Mouse (Mus musculus) frontal cortex, postnatal 25 days (tissue): ENCODE results near the gene Nfya.
"Not testable (repeated sequence)": the region's sequence is repeated elsewhere in the genome, so short reads cannot be mapped to it uniquely, and the experiment has no call there.

Source experiments
- DNase-seq, 2 experiments: peaks; one replicate each; pipeline ENCODE4 v3.0.0; 2022; ENCODE audit warnings: low spot score in 2 of 2

Nfya gene

DNA sequence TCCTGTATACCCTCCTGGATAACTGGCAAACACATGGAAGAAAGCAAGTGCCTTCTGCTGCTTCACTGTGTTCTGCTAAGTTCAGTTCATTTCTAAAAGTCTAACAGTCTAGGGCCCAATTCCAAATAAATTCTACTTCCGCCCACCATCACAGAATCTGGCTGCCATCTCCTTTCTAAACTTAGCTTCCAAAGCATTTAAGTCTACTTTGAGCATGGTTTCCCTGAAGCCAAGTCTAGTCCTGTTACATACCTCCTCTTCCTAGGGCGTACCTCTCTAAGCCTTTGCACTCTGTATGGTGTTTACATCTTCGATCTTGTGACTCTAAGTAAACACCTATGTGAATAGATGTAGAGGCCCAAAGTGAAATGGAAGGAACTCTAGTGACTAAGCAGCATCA, 17.1 kb downstream of the Nfya start:
- no peak for DNase-seq

DNA sequence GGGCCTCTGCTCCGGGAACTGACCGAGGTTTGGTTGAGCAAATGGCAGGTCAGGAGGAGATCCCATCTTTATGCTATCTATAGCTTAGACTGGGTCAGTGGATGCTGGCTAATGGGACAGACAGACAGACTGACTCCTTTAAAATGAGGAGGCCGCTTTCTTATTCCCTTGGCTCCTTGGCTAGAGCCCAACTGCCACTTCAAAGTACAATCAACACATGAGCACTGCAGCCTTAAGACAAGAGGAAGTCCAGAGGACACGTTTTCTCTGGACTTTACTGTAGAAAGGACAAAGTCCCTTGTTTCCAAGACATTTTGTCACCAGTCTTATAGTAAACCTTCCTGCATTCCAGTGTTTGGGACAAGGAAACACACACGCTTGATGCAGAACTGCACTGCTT, 18.3 kb downstream of the Nfya start:
- DNase-seq, result no peak

DNA sequence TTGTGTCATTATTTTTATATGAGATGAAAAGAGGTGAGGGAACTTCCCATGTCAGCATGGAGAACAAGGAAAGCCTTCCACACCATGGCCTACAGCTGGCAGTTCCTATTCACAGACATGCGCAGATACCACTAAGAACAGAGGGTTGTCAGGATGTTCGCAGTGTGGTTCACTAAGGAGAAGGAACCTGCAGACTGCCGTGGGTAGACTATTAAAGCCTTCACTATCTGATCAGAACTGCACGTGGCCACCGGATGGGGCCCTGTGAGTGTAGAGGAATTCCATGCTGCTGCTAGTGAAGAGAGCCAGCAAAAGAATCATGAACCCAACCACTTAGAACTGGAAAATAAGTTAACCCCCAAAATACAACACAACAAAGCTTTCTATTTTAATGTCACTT, 20.3 kb downstream of the Nfya start:
- no peak for DNase-seq

DNA sequence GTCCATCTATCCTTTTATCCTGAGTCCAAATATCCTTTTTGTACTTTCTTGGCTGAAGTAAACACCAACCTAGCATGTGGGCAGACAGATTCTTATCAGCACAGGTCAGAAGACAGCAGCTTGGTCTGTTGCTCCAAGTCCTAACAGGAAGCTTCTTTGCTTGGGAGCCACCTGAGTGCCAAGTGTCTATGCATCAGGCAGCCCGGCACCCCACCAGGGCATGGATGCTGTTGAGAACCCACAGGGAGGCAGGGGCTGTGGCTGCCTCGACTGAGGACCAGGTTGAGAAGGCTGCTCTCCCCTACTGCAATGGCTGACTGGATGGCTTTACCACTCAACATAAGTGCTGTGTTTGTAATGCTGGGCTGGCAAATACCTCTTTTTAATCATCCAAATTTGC, 21.0 kb downstream of the Nfya start:
- DNase-seq, result no peak

DNA sequence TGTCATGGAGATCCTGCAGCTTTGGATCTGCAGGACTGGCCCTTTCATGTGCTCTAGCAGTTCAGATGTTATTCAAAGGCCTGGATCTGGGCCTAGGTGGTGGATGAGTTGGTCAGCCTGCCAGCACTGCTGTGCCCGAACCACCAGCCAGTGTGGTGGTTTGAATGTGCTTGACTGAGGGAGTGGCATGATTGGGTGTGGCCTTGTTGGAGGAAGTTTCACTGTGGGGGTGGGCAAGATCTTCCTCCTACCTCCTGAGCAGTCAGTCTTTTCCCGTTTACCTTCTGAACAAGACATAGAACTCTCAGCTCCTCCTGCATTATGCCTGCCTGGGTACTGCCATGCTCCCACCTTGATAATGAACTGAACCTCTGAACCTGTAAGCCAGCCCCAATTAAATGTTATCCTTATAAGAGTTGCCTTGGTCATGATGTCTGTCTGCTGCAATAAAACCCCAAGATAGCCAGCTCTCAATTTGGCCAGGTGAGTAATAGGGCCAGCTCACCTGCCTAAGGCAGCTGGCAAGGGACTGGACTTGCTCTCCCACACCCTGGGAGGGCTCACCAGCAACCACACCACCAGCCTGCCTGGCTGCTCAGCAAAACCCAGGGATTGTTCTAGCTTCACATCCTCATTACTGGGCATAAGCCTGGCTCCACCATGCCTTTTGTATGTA, 23.8 kb downstream of the Nfya start:
- DNase-seq, result no peak

DNA sequence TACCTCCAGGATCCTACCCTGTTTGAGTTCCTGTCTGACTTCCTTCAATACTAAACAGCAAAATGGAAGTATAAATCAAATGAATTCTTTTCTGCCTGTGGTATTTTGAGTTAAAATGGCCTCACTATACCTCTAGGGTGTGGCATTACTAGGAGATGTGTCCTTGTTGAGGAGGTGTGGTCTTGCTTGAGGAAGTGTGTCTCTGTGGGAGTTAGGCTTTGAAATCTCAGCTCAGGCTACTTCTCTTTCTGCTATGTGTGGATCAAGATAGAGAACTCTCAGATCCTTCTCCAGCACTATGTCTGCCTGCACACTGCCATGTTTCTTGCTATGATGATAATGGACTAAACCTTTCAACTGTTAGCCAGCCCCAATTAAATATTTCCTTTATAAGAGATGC, 30.7 kb downstream of the Nfya start:
- DNase-seq, result no peak

DNA sequence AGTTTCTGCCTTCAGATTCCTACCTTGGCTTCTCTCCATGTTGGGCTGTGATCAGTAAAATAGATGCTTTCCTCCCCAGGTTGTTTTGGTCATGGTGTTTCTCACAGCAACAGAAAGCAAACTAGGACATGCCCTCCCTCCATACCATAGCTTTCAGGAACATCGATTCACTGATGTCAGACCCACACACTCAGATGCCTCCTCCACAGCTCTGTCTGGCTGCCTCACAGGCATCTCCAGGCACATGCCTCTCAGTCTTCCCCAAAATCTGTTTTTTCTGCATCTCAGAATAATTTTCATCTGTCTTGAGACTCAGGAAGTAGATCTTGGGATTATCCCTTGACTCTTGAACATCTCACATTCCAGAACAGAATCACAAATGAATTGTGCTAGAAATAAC, 33.6 kb downstream of the Nfya start:
- no peak for DNase-seq

DNA sequence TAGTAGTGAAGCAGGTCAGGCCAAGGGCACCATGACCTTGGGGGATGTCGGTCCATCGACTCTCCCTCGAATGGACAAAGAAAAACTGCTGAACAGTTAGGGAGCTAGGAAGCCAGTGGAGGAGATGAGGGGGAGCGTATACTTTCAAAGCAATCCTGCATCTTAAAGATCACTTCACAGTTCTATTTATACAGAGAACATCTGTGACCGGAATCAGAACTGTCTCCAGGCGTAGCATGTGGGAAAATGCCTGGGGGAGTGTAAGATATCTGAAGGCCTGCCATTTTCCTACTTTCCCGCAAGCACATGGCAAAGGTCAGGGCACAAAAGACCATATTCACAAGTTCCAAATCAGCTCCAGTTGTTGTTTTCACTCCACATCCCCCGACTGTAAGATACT, 36.7 kb downstream of the Nfya start:
- DNase-seq, result no peak

DNA sequence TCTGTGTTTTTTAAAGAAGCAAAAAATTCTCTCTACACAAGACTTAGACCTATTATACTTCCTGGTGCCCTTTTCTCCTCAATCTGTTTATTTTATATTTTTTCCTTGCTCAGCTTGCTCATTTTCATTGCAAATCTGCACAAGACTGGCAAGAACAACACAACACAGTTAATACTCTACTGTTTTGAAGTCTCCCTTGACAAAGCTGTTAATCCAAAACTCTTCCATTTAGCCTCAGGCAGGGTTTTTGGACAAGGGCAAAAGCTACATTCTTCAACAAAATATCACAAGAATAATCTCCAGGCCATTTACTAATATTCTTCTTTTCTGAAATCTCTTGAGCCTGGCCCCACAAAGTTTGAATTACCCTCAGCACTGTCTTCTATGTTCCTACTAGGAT, 38.1 kb downstream of the Nfya start:
- DNase-seq, result no peak

DNA sequence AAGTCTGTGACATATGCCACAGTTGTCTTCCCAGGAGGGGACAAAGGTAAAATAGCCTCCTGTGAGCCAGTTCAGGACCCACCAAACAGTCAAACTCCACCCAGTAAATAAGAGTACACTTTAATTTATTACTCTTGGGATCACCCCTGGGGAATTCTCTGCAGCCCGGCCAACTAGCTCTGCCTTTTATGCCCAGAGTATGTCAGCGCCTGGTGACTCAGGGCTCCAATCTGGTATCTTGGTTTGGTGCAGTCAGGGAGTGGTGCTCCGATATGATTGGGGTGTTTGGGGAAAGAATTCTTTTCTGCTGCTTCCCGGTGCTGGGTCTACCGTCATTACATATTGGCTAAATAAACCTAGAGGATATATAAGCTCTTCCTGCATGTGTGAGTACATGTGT, 42.9 kb downstream of the Nfya start:
- DNase-seq, result no peak

DNA sequence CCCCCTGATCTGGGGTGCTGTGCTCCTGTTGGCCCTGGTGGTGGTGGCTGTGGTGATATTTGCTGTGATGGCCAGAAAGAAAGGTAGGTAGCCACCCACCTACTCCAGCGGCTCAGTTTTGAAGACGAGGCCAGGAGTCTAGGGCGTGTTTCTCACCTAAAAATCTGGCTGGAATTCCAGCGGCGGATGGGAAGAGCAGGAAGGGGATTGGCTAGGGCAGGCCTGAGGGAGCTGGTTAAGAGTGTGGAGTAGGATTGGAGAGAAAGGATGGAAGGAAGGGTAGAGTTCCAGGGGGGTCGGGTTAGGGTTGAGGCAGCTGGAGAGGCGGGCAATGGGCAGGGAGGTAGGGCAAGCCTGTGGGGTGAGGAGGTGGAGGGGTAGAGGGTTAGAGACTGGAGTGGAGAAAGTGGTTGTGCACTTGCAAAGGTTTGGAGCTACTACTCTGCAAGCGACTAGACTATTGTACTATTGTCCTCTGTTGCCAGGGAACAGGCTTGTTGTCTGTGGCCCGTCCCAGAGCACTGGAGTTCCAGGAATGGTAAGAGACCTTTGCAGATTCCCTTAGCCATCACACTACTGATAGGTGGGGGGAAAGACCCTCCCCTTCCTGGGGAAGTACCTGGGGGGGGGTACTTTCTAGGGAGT, 44.1 kb downstream of the Nfya start:
- no peak for DNase-seq

DNA sequence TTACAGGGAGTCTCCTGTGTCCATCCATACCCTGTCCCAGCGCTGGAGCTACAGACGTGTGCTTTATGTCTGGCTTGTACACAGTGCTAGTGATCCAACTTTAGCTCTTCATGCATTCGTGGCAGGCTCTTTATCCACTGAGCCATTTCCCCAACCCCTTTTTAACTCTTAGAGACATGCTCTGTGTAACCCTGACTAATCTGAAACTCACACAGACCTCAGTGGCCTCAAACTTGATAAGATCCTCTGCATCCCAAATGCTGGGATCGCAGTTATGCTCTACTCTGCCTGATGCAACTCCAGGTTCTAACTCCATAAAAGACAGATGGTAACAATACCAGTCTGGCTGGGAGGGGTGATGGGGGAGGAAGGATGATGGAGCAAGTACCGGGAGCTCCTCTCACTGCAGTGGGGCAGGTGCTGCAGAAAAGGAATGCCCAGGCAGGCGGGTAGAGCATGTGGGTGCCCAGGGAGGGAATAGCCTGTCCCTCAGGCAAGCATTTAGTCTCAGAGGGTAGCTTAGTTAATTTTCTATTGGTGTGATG, 46.2 kb downstream of the Nfya start:
- no peak for DNase-seq

DNA sequence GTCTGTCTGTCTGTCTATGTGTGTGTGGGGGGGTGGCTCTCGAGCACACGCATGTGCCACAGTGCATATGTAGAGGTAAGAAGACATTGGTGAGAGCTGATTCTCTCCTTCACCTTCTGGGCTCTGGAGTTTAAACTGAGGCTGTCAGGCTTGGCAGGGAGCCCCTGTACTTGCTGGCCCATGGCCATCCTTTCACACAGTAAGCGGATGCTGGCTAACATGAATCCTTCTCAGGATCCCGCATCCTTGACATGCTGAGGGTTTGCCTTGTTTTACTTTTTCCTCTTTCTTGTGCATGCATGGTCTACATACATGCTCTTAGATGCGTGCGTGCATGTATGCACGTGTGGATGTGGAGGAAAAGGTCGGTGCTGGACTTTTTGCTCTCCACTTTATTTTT, 46.7 kb downstream of the Nfya start:
- peak in 1 of 2 experiments; percentile 43 for DNase-seq

DNA sequence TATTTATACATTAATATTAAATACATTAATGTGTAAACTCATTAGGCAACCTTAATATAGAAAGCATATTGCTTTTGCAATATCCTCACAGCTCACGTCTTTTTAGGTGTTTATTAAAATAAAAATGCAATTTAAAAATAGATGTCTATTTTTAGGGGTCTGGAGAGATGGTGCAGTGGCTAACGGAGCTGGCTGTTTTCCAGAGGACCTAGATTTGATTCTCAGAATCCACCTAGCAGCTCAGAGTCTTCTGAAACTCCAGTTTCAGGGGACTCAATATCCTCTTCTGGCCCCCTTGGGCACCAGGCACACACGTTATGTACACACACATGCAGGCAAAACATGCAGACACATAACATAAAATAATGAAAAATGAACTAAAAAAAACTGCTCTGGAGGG, 47.4 kb downstream of the Nfya start:
- DNase-seq, result no peak

DNA sequence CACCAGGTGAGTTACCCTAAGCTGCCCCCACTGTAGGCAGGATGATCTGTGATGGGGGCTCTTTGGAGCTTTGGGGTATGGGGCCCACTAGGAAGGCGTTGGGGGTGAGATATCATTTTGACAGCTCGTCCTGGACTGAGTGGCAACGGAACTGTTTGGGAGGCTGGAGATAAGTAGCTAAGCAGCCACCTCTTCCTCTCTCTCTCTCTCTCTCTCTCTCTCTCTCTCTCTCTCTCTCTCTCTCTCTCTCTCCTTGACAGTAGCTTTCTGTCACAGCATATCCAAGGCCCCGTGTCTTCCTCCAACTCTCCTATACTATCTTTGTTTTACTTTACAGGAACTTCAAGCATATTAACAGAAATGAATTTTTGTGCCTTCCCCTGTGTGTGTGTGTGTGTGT, 49.2 kb downstream of the Nfya start:
- no peak for DNase-seq

DNA sequence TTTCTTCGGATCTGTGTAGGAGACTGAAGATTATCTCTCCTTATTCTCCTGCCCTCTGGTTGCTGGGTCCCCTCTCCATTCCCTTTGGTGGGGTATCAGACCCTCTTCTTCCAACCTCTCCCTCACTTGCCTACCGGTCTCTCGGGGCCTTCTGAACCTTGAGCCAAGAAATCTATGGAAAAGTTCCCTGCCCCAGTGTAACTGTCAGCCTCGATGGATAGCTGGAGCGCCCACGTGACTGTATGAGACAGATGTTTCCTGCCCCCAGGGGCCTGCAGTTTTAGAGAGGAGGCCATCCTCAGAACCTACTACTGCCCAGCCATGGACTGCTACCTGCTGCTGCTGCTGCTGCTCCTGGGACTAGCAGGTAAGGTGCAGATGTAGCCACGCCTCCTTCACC, 50.1 kb downstream of the Nfya start, which contains the start of gene Treml1:
Treml1 (plus strand) TSS at position 301 of the 400 bp plus-strand sequence.
- DNase-seq, result no peak

DNA sequence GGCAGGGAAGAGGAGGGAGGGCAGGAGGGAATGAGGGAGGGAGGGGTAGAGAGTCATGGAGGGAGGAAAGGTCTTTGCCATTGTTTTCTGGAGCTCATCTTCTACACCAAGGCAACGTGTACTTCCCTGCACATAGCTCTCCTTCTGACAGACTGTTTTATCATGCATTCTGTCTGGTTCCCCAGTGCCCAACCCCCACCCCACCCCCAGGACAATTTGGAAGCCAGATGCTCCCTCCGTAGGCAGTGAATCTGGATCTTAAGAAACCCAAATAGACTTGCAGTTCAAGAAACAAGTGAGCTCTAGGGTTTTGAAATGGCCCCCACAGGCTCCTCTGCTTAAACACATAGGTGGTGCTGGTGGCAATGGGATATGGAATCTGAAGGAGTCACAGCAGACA, 51.8 kb downstream of the Nfya start:
- DNase-seq, result no peak

DNA sequence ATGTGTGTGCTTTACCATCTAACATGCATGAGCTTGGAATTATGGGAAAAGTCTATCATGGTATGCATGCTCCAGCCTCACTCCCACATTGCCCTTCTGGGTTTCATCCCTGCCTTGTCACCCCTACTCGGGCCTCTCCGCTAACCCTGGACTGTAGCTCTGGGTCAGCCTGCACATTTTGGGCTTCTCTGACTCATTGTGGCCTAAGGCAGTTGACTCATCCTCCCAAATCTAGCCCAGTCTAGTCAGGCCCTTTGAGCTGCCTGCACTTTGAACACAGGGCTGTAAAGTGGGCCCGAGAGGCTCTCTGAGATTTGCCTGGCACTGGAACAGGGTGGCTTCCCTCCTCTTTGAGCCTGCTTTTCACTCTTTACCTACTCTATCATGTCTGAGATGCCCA, 53.9 kb downstream of the Nfya start:
- no peak for DNase-seq

DNA sequence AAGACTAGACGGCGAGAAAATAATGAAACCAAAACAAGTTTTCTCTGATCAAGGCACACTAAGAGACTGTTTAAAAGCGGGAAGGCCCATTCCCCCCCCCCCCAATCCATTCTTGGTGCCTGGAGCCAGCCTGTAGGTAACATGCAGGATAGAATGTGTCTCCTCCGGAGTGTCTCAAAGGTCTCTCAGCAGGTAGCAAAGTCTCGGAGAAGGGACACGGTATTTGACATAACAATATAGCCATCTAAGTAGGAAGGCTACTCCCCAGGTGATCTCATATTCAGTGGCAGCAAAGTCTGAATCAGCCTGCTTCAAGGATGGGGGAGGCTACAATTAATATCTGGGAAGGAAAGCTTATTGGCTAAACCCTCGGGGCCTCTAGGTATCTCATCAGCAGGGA, 56.7 kb downstream of the Nfya start:
- DNase-seq, result not testable (repeated sequence)

DNA sequence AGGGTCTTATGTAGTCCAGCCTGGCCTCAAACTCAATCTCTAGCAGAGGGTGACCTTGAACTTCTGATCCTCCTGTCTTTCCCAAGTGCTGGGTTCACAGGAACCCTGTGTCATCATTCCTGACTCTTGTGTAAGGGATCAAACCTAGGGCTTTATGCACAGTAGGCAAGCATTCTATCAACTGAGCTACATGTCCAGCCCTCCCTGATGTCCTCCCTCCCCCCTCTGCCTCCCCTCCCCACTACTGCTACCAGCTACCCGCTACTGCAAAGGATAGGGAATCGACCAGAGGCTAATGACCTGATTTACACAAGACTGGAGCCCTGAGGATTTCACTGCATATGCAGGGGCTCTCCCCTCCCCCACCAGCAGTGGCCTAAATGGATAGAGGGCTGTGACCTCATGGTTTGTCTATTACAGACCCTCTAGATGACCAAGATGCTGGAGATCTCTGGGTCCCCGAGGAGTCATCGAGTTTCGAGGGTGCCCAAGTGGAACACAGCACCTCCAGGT, 59.0 kb downstream of the Nfya start:
- DNase-seq, result no peak

DNA sequence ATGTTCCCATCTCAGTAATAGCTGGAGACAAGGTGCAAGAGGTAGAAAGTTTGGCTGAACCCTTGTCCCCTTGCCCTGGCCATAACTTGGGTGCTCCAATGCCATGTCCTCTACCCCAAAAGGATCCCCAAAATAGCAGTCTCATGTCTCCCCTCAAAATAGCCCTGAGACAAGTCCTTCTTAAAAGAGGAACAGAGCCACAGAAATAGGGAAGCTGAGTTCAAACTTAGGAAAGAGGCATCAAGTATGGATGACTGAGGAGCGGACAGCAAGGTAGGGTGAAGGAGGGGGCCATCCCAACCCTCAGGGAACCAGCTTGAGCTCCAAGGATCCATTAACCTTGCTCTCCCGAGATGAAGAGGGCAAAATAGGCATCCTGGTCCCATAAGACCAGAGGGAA, 62.4 kb downstream of the Nfya start:
- DNase-seq, result no peak

DNA sequence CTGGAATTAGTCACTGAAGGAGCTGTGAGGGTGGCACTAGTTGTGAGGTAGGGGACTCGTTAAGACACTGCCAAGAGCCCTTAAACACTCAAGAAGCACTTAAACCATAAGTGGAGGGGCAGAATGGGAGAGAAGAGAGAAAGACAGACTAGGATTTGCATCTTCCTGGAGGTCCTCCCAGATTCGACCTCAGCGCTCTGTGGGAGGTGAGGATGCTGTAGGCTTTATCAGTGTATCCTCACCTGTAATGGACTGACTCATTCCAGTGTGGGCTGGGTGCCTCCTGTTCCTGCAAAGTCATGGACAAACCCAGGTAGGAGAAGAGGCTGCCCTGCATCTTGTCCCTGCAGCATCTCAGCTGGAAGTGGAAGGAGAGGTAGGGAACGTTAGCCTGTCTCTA, 62.9 kb downstream of the Nfya start:
- no peak for DNase-seq

DNA sequence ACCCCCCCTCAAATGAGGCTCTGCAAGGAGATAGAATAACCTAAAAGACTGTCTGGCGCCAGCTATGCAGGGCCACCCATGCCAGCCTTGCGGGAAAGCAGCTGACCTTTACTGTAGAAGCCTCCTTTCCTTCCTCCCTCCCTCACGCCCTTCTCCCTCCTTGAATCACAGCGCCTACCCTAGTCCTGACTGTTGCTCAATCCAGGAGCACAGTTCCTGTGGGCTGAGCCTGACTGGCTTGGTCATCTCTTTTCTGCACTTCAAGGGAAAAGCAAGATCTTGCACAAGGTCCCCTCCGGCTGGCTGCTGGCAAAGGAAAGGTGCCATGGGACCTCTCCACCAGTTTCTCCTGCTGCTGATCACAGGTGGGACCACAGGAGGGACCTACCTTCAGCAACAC, 63.5 kb downstream of the Nfya start, which contains the start of gene Trem2:
Trem2 (plus strand) TSS at position 171 of the 400 bp plus-strand sequence.
- DNase-seq, result no peak
